Mouse (Mus musculus) ES-E14 (cell line): Measurements from ENCODE around the gene Ccnd1.

Source experiments
- CHD2 ChIP-seq: IDR thresholded peaks from 2 replicates; pipeline ENCODE4 v1.6.1; 2014; ENCODE audit warnings: mild to moderate bottlenecking, low read depth, low read length, inconsistent platforms
- HCFC1 ChIP-seq: IDR thresholded peaks from 2 replicates; pipeline ENCODE4 v1.6.1; 2012; ENCODE audit warnings: low read length, inconsistent platforms, borderline replicate concordance; ENCODE audit not compliant: insufficient read depth
- ZC3H11A ChIP-seq: IDR thresholded peaks from 2 replicates; pipeline ENCODE4 v1.6.1; 2012; ENCODE audit warnings: low read depth, mild to moderate bottlenecking, inconsistent platforms, low read length, borderline replicate concordance
- ZNF384 ChIP-seq: IDR thresholded peaks from 2 replicates; pipeline ENCODE4 v1.6.1; 2012; ENCODE audit warnings: low read depth, low read length, inconsistent platforms

DNA sequence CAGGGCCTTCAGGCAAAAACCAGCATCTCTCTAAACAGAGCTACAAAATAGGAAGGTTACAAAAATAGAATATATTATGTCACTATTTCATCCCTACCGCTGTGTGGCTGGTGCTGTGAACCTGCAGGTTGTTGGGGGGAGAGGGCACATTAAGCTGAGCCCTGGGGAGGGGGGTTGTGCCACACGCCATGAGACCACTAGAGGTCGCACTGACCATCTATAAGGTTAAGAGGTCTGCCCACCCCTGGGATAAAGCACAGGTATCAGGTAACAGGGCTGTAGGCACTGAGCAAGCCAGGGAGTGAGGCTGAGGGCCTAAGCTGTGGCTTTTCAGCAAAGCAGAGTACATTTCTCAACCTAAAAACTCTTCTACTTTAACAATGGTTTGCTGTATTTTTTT is 7.9 kb downstream of the Ccnd1 start:
- TF ChIP-seq CHD2 (no peak), ZC3H11A (peak; percentile 83; the same call in 1 of the 2 replicates), ZNF384 (no peak), HCFC1 (no peak)
